Mouse (Mus musculus): Measurements from ENCODE around the gene Lgmn. TPM values are rescaled to one million over a fixed set of nuclear protein-coding genes. Genes with fewer than 3 reads are reported as not detected.

The Lgmn gene
- polyA plus RNA-seq (2012; ENCODE audit: insufficient read depth, insufficient read length, missing spikeins), result 48.1 and 50.2 TPM in 2 replicates

- H3K4me1 ChIP-seq (ENCODE audit: control insufficient read depth, insufficient read depth, insufficient read length, low read length), result peaks cover 9% of the 10 kb centered on the region
- peak within 1 kb of the TSS; percentile 49 for H3K27ac ChIP-seq (replicated peaks; ENCODE audit: low read depth, low read length)
- H3K4me3 ChIP-seq (ENCODE audit: insufficient read depth, low read depth, low read length), result peak within 1 kb of the TSS; percentile 88
Observed at GRCm38 (mm10) chr12:102439632-102440023, at the start of gene Lgmn. Lgmn (minus strand) TSS chr12:102439813.

DNA sequence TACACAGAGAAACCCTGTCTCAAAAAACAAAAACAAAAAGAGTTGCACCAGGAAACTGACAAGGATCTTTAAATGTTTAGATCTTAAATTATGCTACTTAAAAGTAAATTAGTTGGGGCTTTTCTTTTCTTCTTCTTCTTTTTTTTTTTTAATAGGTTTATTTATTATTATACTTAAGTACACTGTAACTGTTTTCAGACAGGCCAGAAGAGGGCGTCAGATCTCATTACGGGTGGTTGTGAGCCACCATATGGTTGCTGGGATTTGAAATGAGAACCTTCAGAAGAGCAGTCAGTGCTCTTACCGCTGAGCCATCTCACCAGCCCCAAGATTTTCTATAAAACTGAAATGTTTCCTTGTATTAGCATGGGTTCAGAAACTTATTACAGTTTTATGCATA, 45.3 kb upstream of the Lgmn start:
- no peaks in the 10 kb centered on the region for H3K4me1 ChIP-seq (ENCODE audit: control insufficient read depth, insufficient read depth, insufficient read length, low read length)
- no peak overlapping the region for H3K4me3 ChIP-seq (ENCODE audit: insufficient read depth, low read depth, low read length)

GRCm38 (mm10) chr12:102480481-102480880, 40.9 kb upstream of the Lgmn start:
- H3K27ac ChIP-seq (replicated peaks; ENCODE audit: low read depth, low read length), result no peak overlapping the region
- no peak overlapping the region for H3K4me3 ChIP-seq (ENCODE audit: insufficient read depth, low read depth, low read length)
- H3K4me1 ChIP-seq (ENCODE audit: control insufficient read depth, insufficient read depth, insufficient read length, low read length), result no peaks in the 10 kb centered on the region

More for the DNA sequence above, 45.3 kb upstream of the Lgmn start:
- H3K27ac ChIP-seq (replicated peaks; ENCODE audit: low read depth, low read length), result no peak overlapping the region

DNA sequence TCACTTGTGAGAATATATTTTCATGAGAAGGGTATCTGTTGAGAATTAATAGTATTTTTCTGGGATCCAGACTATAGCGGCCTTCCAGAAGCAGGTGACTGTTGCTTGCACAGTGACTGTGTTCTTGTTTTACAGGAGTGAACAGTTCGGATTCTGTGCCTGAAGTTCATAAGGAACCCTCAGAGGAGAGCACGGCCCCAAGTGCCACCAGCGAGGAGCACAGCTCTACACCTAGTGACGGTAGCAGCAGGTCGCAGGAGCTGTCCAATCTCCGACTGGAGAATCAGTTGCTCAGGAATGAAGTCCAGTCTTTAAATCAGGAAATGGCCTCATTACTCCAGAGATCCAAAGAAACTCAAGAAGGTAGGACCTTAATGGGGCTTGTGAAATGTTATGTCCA, 34.8 kb upstream of the Lgmn start:
- Histone ChIP-seq H3K4me3 (ENCODE audit: insufficient read depth, low read depth, low read length) (no peak overlapping the region), H3K4me1 (ENCODE audit: control insufficient read depth, insufficient read depth, insufficient read length, low read length) (no peaks in the 10 kb centered on the region), H3K27ac (replicated peaks; ENCODE audit: low read depth, low read length) (no peak overlapping the region)

DNA sequence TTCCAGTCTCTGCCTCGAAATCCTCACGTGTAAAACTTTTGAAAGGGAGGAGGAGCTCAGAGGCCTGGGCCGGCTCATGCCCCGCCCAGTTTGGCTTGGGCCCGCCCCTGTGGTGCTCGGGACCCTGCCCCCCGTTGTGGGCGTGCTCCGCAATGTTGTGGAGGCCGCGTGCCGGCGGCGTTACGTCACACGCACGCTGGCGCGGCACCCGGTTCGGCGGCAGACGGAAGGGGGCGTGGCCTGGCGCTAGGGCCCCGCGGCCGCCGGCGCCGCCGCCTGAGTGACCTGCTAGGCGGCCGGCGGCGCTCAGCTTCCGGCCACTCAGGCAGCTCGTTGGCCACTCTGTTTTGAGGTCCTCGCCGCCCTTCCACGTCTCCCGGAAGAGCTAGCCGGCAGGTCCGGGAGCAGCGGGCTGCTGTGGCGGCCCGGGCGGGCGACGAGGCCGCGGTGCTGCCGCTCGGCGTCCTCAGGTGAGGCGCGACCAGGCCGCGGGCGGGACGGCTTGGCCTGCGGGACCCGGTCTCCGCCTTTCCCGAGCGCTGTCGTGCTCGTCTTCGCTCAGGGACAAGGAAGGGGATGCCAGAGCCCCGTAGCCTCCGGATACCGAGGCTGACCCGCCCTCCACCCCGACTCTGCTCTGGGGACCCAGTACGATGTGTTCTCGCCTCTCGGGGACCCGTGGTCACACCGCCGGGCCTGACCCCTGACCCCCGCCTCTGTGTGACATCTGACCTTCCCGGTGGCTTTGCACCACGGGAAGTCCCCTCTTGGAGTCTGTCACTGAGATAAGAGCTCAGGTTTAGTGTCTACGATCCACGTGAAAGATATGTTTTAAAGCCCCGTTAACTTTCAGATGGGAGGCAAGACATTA, 29.5 kb upstream of the Lgmn start, which contains the start of gene Golga5:
Gene Golga5 (plus strand): TSS at position 242 of the 871 bp plus-strand sequence.
- Histone ChIP-seq H3K4me3 (ENCODE audit: insufficient read depth, low read depth, low read length) (peak within 1 kb of the TSS; percentile 94), H3K4me1 (ENCODE audit: control insufficient read depth, insufficient read depth, insufficient read length, low read length) (no peaks in the 10 kb centered on the region), H3K27ac (replicated peaks; ENCODE audit: low read depth, low read length) (peak within 1 kb of the TSS; percentile 72)

GRCm38 (mm10) chr12:102468136-102468535, 28.5 kb upstream of the Lgmn start:
- H3K27ac ChIP-seq (replicated peaks; ENCODE audit: low read depth, low read length), result no peak overlapping the region
- no peaks in the 10 kb centered on the region for H3K4me1 ChIP-seq (ENCODE audit: control insufficient read depth, insufficient read depth, insufficient read length, low read length)
- H3K4me3 ChIP-seq (ENCODE audit: insufficient read depth, low read depth, low read length), result no peak overlapping the region

GRCm38 (mm10) chr12:102464650-102465049, 25.0 kb upstream of the Lgmn start:
- H3K4me1 ChIP-seq (ENCODE audit: control insufficient read depth, insufficient read depth, insufficient read length, low read length), result no peaks in the 10 kb centered on the region
- H3K27ac ChIP-seq (replicated peaks; ENCODE audit: low read depth, low read length), result no peak overlapping the region
- no peak overlapping the region for H3K4me3 ChIP-seq (ENCODE audit: insufficient read depth, low read depth, low read length)

- Histone ChIP-seq H3K4me1 (ENCODE audit: control insufficient read depth, insufficient read depth, insufficient read length, low read length) (no peaks in the 10 kb centered on the region), H3K4me3 (ENCODE audit: insufficient read depth, low read depth, low read length) (no peak overlapping the region), H3K27ac (replicated peaks; ENCODE audit: low read depth, low read length) (no peak overlapping the region)
Observed at GRCm38 (mm10) chr12:102461177-102461576, 21.6 kb upstream of the Lgmn start.

DNA sequence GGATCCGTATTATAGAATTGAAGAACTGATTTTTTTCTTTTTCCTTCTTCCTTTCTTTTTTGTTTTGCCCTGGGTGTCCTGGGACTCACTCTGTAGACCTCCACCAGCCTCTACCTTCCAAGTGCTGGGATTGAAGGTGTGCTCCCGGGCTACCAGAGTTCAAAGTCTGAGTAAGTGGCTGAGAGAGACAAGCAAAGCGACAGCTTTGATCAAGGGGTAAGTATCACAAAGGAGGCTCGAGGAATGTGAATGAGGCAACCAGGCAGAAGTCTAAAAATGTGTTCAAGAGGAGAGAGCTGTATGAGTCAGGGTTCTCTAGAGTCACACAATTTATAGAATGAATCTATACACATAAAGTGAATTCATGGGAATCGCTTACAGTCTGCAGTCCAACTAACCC, 20.4 kb upstream of the Lgmn start:
- Histone ChIP-seq H3K4me1 (ENCODE audit: control insufficient read depth, insufficient read depth, insufficient read length, low read length) (no peaks in the 10 kb centered on the region), H3K4me3 (ENCODE audit: insufficient read depth, low read depth, low read length) (no peak overlapping the region), H3K27ac (replicated peaks; ENCODE audit: low read depth, low read length) (no peak overlapping the region)

DNA sequence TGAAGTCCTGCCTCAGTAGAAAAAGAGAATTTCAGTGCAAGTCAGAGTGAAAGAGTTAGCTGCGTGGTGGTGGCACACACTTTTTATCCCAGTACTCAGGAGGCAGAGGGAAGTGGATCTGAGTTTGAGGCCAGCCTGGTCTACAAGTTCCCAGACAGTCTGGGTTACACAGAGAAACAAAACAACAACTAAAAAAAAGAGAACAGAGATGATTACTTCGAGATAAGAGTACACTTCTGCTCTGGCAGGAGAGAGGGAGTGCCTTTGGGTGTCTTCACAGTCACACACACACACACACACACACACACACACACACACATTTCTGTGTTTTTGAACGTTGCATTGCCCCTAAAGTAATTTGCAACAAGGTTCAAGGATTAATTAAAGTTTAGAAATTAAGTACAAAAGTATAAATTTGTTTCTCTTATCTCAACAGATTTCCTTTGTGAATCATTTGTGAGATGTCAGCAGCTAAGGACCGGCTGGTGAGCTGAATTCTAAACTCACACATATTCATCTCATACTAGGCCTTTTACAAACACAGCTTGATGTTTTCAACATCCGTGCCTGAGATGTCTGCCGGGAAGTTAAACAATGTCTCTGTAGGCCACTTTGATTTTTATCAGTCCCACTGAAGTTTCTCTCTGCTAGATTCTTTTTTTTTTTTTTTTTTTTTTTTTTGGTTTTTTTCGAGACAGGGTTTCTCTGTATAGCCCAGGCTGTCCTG, 17.0 kb upstream of the Lgmn start:
- no peak overlapping the region for H3K4me3 ChIP-seq (ENCODE audit: insufficient read depth, low read depth, low read length)
- no peaks in the 10 kb centered on the region for H3K4me1 ChIP-seq (ENCODE audit: control insufficient read depth, insufficient read depth, insufficient read length, low read length)
- H3K27ac ChIP-seq (replicated peaks; ENCODE audit: low read depth, low read length), result peak overlapping the region; percentile 45

- Histone ChIP-seq H3K27ac (replicated peaks; ENCODE audit: low read depth, low read length) (peak overlapping the region; percentile 79), H3K4me1 (ENCODE audit: control insufficient read depth, insufficient read depth, insufficient read length, low read length) (peaks cover 6% of the 10 kb centered on the region; the same call in 1 of the 2 replicates), H3K4me3 (ENCODE audit: insufficient read depth, low read depth, low read length) (no peak overlapping the region)
Observed at GRCm38 (mm10) chr12:102453581-102453980, 14.0 kb upstream of the Lgmn start.

DNA sequence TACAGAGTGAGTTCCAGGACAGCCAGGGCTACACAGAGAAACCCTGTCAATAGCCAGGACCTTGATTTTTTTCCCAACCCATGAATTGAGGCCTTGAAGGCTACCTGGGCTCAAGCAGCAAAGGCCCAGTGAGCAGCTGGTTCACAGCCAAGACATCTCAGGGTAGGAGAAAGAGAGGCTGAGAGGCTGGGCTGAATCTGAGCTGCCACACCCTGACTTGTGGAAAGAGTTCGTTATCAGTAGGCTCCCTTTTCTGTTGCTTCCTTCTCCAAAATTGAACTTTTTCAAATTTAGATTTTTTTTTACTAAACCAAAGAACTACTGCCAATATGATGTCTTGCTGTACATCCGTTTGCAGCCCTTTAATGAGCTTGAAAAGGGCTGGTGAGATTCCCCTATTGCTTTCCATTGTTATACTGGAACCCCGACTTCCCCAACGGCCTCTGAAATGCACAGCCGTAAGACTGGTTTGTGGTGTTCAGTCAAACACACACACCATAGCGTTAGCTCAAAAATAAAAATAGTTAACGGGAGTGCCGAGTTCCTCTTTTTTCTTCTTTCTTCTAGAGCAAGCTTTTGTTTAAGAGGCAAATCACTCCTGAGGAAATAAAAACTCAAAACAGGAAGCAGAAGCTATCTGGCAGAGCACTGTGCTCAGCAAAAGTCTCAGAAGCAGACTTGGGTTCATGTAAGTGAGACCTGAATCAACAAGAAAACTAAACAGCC, 11.7 kb upstream of the Lgmn start:
- Histone ChIP-seq H3K4me3 (ENCODE audit: insufficient read depth, low read depth, low read length) (no peak overlapping the region), H3K4me1 (ENCODE audit: control insufficient read depth, insufficient read depth, insufficient read length, low read length) (peaks cover 6% of the 10 kb centered on the region; the same call in 1 of the 2 replicates), H3K27ac (replicated peaks; ENCODE audit: low read depth, low read length) (peak overlapping the region; percentile 74)

- peak overlapping the region; percentile 74 for H3K27ac ChIP-seq (replicated peaks; ENCODE audit: low read depth, low read length)
- no peak overlapping the region for H3K4me3 ChIP-seq (ENCODE audit: insufficient read depth, low read depth, low read length)
- peaks cover 6% of the 10 kb centered on the region; the same call in 1 of the 2 replicates for H3K4me1 ChIP-seq (ENCODE audit: control insufficient read depth, insufficient read depth, insufficient read length, low read length)
Observed at GRCm38 (mm10) chr12:102450437-102450836, 10.8 kb upstream of the Lgmn start.

DNA sequence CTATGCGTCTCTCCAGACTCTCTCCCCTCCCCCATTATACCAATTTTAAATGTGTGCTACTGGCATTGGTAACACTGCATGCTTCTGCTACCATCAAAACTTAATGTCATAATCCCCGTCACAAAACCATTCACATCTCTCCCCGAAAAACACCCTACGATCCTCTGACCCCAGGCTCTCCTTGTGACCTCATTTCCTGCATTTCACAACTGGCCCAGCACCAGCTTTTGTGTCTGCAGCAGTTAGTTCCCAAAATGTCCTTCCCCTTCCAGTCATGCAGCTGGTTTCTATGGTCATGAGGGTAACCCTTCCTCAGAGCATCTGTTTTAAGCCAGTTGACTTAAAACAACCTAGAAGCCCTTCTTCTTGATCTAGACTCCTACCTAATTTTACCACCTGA, 5.8 kb upstream of the Lgmn start:
- H3K27ac ChIP-seq (replicated peaks; ENCODE audit: low read depth, low read length), result peak overlapping the region; percentile 61; the same call in 1 of the 2 replicates
- peaks cover under 1% of the 10 kb centered on the region; the same call in 1 of the 2 replicates for H3K4me1 ChIP-seq (ENCODE audit: control insufficient read depth, insufficient read depth, insufficient read length, low read length)
- no peak overlapping the region for H3K4me3 ChIP-seq (ENCODE audit: insufficient read depth, low read depth, low read length)

DNA sequence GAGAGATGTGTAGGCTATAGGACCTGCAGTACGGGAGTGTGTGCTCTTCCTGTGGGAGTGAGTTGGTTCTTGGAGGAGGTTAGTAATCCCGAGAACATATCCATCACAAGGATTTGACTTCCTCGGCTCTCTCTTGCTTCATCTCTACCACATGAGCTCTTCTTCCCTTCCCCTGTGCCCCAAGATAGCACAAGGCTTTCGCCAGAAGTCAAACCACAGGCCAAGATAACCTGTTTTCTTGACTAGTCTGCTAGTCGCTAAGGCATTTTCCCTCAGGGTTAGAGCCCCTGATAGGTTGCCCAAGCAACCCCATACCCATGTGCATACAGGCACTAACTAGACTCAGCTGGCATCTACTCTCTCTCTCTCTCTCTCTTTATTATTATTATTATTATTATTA, 4.1 kb upstream of the Lgmn start:
- peaks cover under 1% of the 10 kb centered on the region for H3K4me1 ChIP-seq (ENCODE audit: control insufficient read depth, insufficient read depth, insufficient read length, low read length)
- no peak overlapping the region for H3K4me3 ChIP-seq (ENCODE audit: insufficient read depth, low read depth, low read length)
- peak overlapping the region; percentile 37; the same call in 1 of the 2 replicates for H3K27ac ChIP-seq (replicated peaks; ENCODE audit: low read depth, low read length)

All from brown adipose tissue, adult 24 weeks (tissue).